Mouse (Mus musculus) testis, postnatal 10 days (tissue): ENCODE results near the gene Pus7l.
"Not testable (repeated sequence)": the region's sequence is repeated elsewhere in the genome, so short reads cannot be mapped to it uniquely, and the experiment has no call there.

Experiments
- DNase-seq: peaks from one replicate; pipeline ENCODE4 v3.0.0; 2021; ENCODE audit warnings: low spot score

Pus7l gene

GRCm38 (mm10) chr15:94542567-94543408 lies 559 bp downstream of the Pus7l start:
- DNase-seq, result no peak

DNA sequence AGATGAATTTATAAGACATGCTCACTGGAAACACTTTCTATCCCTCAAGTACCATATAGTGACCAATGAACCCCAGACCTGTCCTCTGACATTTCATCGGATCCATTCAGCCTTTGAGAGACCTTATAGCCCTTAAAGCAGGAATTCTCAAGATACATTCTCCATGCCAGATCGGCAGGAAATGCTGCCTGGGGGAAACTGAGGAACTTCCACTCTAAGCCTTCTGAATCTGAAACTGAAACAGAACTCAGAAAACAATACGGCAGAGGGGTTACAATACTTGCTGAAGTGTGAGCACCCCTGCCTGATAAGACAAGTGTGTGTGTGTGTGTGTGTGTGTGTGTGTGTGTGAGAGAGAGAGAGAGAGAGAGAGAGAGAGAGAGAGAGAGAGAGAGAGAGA lies 4.1 kb downstream of the Pus7l start:
- no peak for DNase-seq

- no peak for DNase-seq
These were observed 7.8 kb downstream of the Pus7l start for GRCm38 (mm10) chr15:94535521-94535920.

GRCm38 (mm10) chr15:94532956-94533355 lies 10.4 kb downstream of the Pus7l start:
- no peak for DNase-seq

DNA sequence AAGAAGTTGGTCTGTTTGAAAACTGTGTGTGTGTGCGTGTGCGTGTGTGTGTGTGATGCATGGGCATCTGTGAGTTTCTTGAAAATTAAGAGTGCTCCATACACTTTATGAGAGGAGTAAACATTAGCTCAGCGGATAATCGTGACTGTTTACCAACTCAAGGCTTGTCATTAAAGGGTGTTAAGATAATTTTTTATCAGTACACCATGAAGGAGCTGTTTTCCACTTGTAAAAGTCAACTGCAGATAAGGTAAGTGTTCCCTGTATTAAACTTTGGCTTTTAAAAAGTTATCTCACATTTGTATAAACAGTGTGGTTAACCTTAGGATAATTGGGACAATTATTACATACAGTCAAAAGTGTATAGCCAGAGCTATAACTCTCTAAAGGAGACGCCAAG lies 11.0 kb downstream of the Pus7l start:
- DNase-seq, result no peak

- no peak for DNase-seq
These were observed 12.8 kb downstream of the Pus7l start for GRCm38 (mm10) chr15:94530519-94530918.

DNA sequence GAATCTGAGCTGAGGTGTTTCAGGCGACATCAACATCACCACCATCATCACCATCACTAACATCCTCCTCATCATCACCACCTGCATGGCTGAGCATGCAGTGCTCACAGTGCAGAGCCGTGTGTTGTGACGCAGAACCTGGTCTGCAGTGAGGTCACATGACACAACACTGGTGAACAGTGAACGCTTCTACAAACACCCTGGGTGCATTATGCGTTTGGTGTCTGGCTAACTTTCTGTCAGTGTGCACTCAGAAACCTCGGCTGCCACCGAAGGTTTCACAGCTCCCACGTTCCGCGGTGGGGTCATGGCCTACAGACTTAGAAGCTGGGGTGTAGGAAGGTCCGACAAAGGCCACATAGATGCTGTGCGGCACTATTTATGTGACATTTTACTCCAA lies 18.4 kb downstream of the Pus7l start:
- no peak for DNase-seq

GRCm38 (mm10) chr15:94523251-94523650 lies 20.1 kb downstream of the Pus7l start:
- no peak for DNase-seq

GRCm38 (mm10) chr15:94520959-94521358 lies 22.4 kb downstream of the Pus7l start:
- no peak for DNase-seq

GRCm38 (mm10) chr15:94520205-94520900 lies 23.0 kb downstream of the Pus7l start:
- DNase-seq, result no peak

- DNase-seq, result no peak
These were observed 25.3 kb downstream of the Pus7l start for GRCm38 (mm10) chr15:94517913-94518491.

DNA sequence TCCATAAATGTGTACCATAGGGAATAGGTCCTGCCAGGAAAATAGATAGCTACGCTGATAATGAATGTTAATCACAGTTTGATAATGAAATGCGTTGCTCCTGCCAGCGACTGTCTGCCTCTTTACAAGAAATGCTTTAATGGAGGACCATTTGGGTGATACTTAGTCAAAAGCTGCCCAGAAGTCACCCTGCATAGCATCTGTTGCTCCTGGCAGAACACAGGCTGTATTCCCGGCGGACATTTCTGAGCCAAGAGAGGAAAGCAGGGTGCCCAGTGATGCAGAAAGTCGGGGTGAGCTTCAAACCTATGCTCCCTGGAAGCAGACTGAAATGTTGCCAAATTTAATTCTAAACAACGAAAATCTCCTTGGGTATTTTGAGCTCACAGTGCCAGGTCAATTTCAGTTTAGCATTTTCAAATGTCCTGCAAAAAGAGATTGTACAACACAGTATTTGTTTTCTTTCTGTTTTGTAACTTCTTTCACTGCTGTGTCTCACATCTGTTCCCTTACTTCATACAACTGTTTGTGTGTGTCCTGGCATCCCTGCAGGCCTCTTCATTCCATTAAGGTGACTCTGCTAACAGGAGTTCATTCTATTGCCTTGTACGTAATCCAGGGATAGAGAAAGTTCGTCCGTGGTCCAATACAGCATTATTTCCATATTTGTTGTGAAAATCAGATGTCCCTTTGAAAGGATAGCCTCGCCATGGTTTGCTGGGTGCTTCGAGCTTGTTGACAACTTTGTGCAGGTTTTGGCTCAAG lies 39.7 kb downstream of the Pus7l start:
- no peak for DNase-seq

DNA sequence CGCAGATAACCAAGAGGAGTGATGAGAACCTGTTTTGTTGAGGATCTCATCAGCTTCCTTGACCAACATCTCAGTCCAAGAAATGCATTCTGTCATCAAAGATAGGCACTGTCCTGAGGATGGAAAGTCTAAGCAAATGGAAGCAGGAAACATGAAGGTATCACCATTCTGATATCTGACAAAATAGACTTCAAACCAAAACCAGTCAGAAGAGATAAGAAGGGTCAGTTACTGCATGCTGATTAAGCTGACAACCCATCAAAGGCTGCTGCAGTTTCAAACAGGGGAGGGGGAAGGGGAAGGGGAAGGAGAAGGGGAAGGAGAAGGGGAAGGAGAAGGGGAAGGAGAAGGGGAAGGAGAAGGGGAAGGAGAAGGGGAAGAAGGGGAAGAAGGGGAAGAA lies 44.1 kb downstream of the Pus7l start:
- DNase-seq, result no peak

- peak; percentile 51 for DNase-seq
These were observed 47.4 kb downstream of the Pus7l start for GRCm38 (mm10) chr15:94495936-94496335.

GRCm38 (mm10) chr15:94494445-94494844 lies 48.9 kb downstream of the Pus7l start:
- no peak for DNase-seq

DNA sequence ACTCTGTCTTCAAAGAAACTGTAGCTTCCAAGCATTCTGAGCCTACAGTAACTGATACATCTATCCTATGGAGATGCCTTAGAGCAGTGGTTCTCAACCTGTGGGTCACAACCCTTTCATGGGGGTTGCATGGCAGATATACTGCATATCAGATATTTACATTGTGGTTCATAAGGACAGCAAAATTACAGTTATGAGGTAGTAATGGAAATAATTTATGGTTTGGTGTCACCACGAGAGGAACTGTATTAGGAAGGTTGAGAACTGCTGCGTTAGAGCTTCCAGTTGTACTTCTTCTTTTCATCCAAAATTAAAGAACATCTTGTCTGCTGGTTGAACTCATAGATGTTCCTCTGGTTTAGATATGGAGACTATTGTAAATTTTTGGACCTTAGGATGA lies 53.9 kb downstream of the Pus7l start:
- DNase-seq, result no peak

DNA sequence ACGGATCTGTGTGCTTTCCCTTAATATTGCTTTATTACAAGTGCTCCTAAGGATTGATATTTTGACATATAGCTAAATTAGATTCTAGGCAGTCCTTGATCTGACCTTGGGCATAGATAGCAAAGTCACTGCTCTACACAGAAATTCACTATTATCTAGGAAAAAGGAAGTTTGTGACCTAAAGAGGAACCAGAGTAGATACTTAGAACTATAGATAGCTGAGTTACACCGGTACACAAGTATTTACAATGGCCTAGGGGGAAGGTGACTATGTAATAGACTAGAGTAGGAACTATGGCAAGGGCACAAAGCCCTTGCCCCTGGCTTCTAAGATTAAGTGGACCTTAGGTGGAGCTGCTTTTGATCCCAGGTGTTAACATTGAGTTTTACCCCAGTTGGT lies 55.3 kb downstream of the Pus7l start:
- DNase-seq, result not testable (repeated sequence)

DNA sequence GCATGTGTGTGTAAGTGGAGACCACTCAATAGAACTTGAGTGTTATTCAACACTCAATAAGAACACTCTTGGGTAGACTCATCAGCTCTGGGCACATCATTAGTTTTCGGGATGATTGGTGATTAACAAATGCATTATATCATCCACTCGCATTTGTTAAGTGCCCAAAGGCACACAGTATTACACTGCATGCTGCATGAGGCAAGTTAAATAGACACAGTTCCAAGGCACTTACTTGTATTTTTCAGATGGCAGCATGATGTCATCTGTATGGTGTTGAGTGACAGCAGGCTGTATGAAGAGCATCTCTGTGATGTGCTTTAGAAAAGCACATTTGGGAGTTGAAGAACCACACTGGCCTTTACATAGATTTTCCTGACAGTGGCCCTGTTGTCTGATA lies 60.8 kb downstream of the Pus7l start:
- DNase-seq, result no peak

DNA sequence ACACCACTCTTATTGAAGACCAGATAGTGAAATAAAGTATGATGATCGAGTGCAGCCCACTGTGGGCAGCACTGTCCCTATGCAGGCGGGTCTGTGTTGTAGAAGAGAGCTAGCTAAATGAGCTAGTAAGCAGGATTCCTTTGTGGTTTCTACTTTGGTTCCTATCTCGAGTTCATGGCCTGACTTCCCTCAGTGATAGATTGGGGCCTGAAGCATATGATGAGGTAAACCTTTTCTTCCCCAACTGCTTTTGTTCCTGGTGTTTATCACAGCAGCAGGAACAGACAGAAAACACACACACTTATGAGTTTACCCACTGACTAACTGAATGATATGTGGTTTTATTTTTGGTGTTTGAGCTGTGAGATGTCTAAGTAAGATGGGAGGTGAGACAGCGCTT lies 62.6 kb downstream of the Pus7l start:
- DNase-seq, result no peak

DNA sequence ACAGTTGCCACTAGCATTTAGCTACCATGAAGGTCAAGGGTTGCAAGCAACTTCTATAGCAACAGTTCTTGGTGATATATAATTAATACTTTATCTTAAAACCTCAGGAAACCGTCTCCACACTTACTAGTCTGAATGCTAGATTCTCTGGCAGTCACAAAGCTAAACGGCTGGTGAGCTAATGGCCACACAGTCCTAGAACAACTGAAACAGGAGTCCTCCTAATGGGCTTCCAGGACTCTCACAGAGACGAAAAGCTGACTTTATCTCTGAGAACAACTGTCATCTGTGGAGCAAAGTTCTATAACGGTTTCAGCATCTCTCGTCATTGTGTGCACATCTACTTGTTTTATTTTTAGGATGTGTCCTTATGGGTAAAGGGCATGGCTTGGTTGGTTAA lies 63.1 kb downstream of the Pus7l start:
- DNase-seq, result no peak

- DNase-seq, result no peak
These were observed 63.7 kb downstream of the Pus7l start for GRCm38 (mm10) chr15:94479513-94480136.

DNA sequence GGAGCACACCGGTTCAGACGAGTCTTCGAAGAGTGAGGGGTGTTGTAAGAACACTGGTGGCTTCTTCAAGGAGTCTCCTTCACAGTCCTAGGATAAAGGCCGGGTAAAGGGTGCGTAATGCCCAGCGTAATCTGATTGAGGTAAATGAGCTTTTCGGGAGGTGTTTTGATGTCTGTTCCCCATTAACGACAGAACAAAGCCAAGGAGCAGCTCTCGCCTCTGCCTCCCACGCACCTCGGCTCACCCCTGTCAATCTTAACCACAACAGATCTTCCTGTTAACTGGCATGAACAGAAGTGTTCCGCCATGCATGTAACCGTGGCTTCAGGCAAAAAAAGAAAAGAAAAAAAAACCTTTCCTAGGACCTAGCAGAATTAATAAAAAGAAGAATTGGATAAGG lies 64.6 kb downstream of the Pus7l start:
- DNase-seq, result no peak
